Mouse (Mus musculus): ENCODE data around the gene Zfp599. TPM values are rescaled to one million over a fixed set of nuclear protein-coding genes. Genes with fewer than 3 reads are reported as not detected.
"Not testable (repeated sequence)": the region's sequence is repeated elsewhere in the genome, so short reads cannot be mapped to it uniquely, and the experiment has no call there.

Zfp599 gene
- polyA plus RNA-seq, 1 experiment from 2014 or later: 6.8 TPM

- H3K4me3 ChIP-seq: no peak overlapping the region
- 94% methylated on average over 2 of the region's 2 CpGs for WGBS
- no peaks in the 10 kb centered on the region for H3K27me3 ChIP-seq (ENCODE audit: low read depth, poor library complexity, severe bottlenecking)
- H3K36me3 ChIP-seq: peaks cover 97% of the 10 kb centered on the region
- H3K4me1 ChIP-seq: no peaks in the 10 kb centered on the region
- no peak for DNase-seq (ENCODE audit: low spot score)
- peaks cover 39% of the 10 kb centered on the region for H3K9me3 ChIP-seq (replicated peaks)
- no peak overlapping the region for H3K27ac ChIP-seq (replicated peaks)
These were observed 15.5 kb downstream of the Zfp599 start for GRCm38 (mm10) chr9:22244242-22244641.

DNA sequence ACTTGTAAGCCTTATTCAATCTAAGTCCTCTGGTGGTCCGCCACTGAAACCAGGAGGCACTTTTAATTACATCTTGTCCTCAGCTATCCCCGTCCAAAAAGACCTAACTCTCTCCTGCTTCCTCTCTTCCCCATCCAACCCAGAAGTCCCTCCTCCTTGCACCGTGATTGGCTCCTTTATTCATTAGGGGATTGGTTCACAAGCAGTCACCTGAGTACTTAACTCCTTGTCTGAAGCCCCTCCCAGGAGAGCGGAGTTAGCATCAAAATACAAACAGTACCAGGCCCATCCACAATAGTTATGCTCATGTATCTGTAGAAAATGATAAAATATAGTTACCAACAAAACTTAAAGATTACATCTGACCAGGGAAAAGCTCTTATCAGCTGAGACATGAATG is 19.7 kb downstream of the Zfp599 start:
- Histone ChIP-seq H3K36me3 (peaks cover 98% of the 10 kb centered on the region), H3K4me1 (no peaks in the 10 kb centered on the region), H3K27ac (replicated peaks) (no peak overlapping the region), H3K4me3 (no peak overlapping the region), H3K9me3 (replicated peaks) (peaks cover 21% of the 10 kb centered on the region), H3K27me3 (ENCODE audit: low read depth, poor library complexity, severe bottlenecking) (no peaks in the 10 kb centered on the region)
- DNase-seq (ENCODE audit: low spot score): no peak
- WGBS: 92% methylated on average over 4 of the region's 4 CpGs

GRCm38 (mm10) chr9:22230556-22230955 is 29.1 kb downstream of the Zfp599 start:
- Histone ChIP-seq H3K27me3 (ENCODE audit: low read depth, poor library complexity, severe bottlenecking) (no peaks in the 10 kb centered on the region), H3K27ac (replicated peaks) (no peak overlapping the region), H3K36me3 (peaks cover 17% of the 10 kb centered on the region), H3K4me1 (peaks cover 6% of the 10 kb centered on the region), H3K4me3 (no peak overlapping the region), H3K9me3 (replicated peaks) (no peaks in the 10 kb centered on the region; the same call in 1 of the 2 replicates)
- DNase-seq (ENCODE audit: low spot score): no peak

- Histone ChIP-seq H3K4me3 (no peak overlapping the region), H3K27ac (replicated peaks) (no peak overlapping the region), H3K4me1 (peaks cover 6% of the 10 kb centered on the region), H3K36me3 (peaks cover 12% of the 10 kb centered on the region), H3K27me3 (ENCODE audit: low read depth, poor library complexity, severe bottlenecking) (no peaks in the 10 kb centered on the region), H3K9me3 (replicated peaks) (no peaks in the 10 kb centered on the region; the same call in 1 of the 2 replicates)
- 93% methylated on average over 3 of the region's 3 CpGs for WGBS
- DNase-seq (ENCODE audit: low spot score): no peak
These were observed 29.6 kb downstream of the Zfp599 start for GRCm38 (mm10) chr9:22230061-22230460.

DNA sequence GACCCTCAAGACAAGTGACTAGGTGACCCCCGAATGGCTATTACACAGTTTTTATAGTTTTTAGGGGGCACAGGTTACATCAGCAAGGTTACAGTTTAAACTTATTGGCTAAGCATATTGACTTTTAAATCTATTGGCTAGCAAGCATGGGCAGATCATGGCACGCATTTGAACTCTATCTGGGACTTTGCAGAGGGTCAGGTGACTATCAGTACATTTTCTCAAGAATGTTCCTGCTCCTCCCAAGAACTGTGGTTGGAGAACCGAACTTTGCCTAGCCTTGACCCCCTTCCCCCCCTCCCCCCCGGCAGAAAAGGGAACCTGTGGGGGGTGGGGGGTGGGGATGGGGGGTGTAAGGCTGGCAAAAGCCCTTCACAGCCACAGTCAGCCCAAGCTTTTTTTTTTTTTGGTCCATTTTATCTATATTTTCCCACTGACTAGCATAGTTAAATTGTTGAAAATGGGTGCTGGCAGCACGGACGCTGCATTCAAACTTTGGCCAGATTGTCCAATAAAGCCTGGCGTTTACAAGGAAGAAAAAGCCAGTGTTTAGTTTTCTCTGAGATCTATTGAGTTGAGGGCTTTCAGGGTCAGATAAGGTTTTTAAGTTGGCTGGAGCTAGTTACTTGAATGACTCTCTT is 30.2 kb downstream of the Zfp599 start:
- DNase-seq (ENCODE audit: low spot score): no peak
- Histone ChIP-seq H3K4me3 (no peak overlapping the region), H3K36me3 (peaks cover 7% of the 10 kb centered on the region; the same call in 1 of the 2 replicates), H3K4me1 (peaks cover 6% of the 10 kb centered on the region), H3K9me3 (replicated peaks) (no peaks in the 10 kb centered on the region), H3K27ac (replicated peaks) (no peak overlapping the region), H3K27me3 (ENCODE audit: low read depth, poor library complexity, severe bottlenecking) (no peaks in the 10 kb centered on the region)
- WGBS: 93% methylated on average over 7 of the region's 7 CpGs

- no peak for DNase-seq (ENCODE audit: low spot score)
- peaks cover 6% of the 10 kb centered on the region for H3K4me1 ChIP-seq
- no peaks in the 10 kb centered on the region for H3K9me3 ChIP-seq (replicated peaks)
- WGBS: 96% methylated on average over 15 of the region's 15 CpGs
- no peak overlapping the region for H3K27ac ChIP-seq (replicated peaks)
- no peaks in the 10 kb centered on the region for H3K27me3 ChIP-seq (ENCODE audit: low read depth, poor library complexity, severe bottlenecking)
- 0 out of 2 replicates have a peak, but pooled peaks cover 3% of the 10 kb centered on the region for H3K36me3 ChIP-seq
- no peak overlapping the region for H3K4me3 ChIP-seq
These were observed 32.8 kb downstream of the Zfp599 start for GRCm38 (mm10) chr9:22226846-22227245.

DNA sequence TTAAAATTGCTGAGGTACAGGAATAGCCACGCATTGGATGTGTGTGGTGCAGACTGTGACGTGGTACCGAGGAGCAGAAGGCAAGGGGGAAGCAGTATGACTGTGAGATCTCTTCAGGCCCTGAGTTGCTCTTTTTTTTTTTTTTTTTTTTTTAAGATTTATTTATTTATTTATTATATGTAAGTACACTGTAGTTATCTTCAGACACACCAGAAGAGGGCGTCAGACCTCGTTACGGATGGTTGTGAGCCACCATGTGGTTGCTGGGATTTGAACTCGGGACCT is 33.4 kb downstream of the Zfp599 start:
- 65% methylated on average over 7 of the region's 7 CpGs for WGBS
- H3K4me3 ChIP-seq: peak overlapping the region; percentile 86
- DNase-seq (ENCODE audit: low spot score); H3K4me1 ChIP-seq; H3K27me3 ChIP-seq (ENCODE audit: low read depth, poor library complexity, severe bottlenecking); H3K27ac ChIP-seq (replicated peaks); H3K9me3 ChIP-seq (replicated peaks); H3K36me3 ChIP-seq: not testable (repeated sequence)

- WGBS: 1% methylated on average over 35 of the region's 35 CpGs
- H3K4me3 ChIP-seq: peak within 1 kb of the TSS; percentile 86
- H3K36me3 ChIP-seq: 0 out of 2 replicates have a peak, but pooled peaks cover 3% of the 10 kb centered on the region
- no peaks in the 10 kb centered on the region for H3K27me3 ChIP-seq (ENCODE audit: low read depth, poor library complexity, severe bottlenecking)
- peak within 1 kb of the TSS; percentile 96 for H3K27ac ChIP-seq (replicated peaks)
- H3K9me3 ChIP-seq (replicated peaks): no peaks in the 10 kb centered on the region
- peak; percentile 94 for DNase-seq (ENCODE audit: low spot score)
- peaks cover 6% of the 10 kb centered on the region for H3K4me1 ChIP-seq
These were observed 33.9 kb downstream of the Zfp599 start, which contains the start of gene Zfp809 for GRCm38 (mm10) chr9:22225581-22226388. Zfp809 (plus strand) TSS chr9:22225714.

- Histone ChIP-seq H3K36me3 (0 out of 2 replicates have a peak, but pooled peaks cover 3% of the 10 kb centered on the region), H3K4me3 (peak overlapping the region; percentile 86), H3K4me1 (peaks cover 6% of the 10 kb centered on the region), H3K27ac (replicated peaks) (peak overlapping the region; percentile 96), H3K27me3 (ENCODE audit: low read depth, poor library complexity, severe bottlenecking) (no peaks in the 10 kb centered on the region), H3K9me3 (replicated peaks) (no peaks in the 10 kb centered on the region)
- peak; percentile 51 for DNase-seq (ENCODE audit: low spot score)
- 24% methylated on average over 17 of the region's 17 CpGs for WGBS
These were observed 34.9 kb downstream of the Zfp599 start for GRCm38 (mm10) chr9:22224536-22225503.

- Histone ChIP-seq H3K27me3 (ENCODE audit: low read depth, poor library complexity, severe bottlenecking) (no peaks in the 10 kb centered on the region), H3K9me3 (replicated peaks) (no peaks in the 10 kb centered on the region)
These were observed 35.6 kb downstream of the Zfp599 start for GRCm38 (mm10) chr9:22224066-22224465.

GRCm38 (mm10) chr9:22217858-22218493 is 41.7 kb downstream of the Zfp599 start:
- H3K9me3 ChIP-seq (replicated peaks): no peaks in the 10 kb centered on the region
- WGBS: 67% methylated on average over 8 of the region's 8 CpGs
- no peak overlapping the region for H3K27ac ChIP-seq (replicated peaks)

More at GRCm38 (mm10) chr9:22224066-22224465, 35.6 kb downstream of the Zfp599 start:
- 95% methylated on average over 4 of the region's 4 CpGs for WGBS
- H3K4me1 ChIP-seq: peaks cover 6% of the 10 kb centered on the region
- H3K36me3 ChIP-seq: 0 out of 2 replicates have a peak, but pooled peaks cover 3% of the 10 kb centered on the region
- DNase-seq (ENCODE audit: low spot score): no peak
- no peak overlapping the region for H3K4me3 ChIP-seq
- no peak overlapping the region for H3K27ac ChIP-seq (replicated peaks)

DNA sequence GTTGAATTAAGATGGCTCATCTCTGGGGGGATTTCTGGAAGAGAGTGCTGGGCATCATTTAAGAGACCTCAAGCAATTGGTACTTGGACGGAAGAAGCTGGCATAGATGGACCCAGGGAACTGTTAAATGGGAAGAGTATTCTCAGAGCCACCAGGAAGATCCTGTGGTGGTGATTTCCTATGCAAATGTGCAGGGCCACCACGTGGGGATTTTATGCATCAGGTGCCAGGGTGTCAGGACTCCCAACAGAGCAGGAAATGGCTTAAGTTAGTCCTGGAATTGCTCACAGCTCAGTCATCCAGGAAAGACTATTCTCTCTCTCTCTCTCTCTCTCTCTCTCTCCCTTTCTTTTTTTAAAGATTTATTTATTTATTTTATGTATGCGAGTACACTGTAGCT is 43.0 kb downstream of the Zfp599 start:
- no peak for DNase-seq (ENCODE audit: low spot score)
- Histone ChIP-seq H3K4me1 (no peaks in the 10 kb centered on the region), H3K4me3 (no peak overlapping the region), H3K27me3 (ENCODE audit: low read depth, poor library complexity, severe bottlenecking) (no peaks in the 10 kb centered on the region), H3K36me3 (no peaks in the 10 kb centered on the region), H3K27ac (replicated peaks) (no peak overlapping the region), H3K9me3 (replicated peaks) (no peaks in the 10 kb centered on the region)
- 62% methylated on average over 3 of the region's 3 CpGs for whole genome bisulfite sequencing

More at GRCm38 (mm10) chr9:22217858-22218493, 41.7 kb downstream of the Zfp599 start:
- DNase-seq (ENCODE audit: low spot score): no peak
- H3K4me1 ChIP-seq: no peaks in the 10 kb centered on the region
- H3K36me3 ChIP-seq: no peaks in the 10 kb centered on the region
- H3K4me3 ChIP-seq: no peak overlapping the region
- H3K27me3 ChIP-seq (ENCODE audit: low read depth, poor library complexity, severe bottlenecking): no peaks in the 10 kb centered on the region
